Mouse (Mus musculus) adrenal gland, postnatal 10 days (tissue): ENCODE results near the gene Ppp1cc. TPM values are rescaled to one million over a fixed set of nuclear protein-coding genes. Genes with fewer than 3 reads are reported as not detected.
A peak's percentile ranks its signal among the peaks of the same experiment; 100 is the strongest.
"Not testable (repeated sequence)": the region's sequence is repeated elsewhere in the genome, so short reads cannot be mapped to it uniquely, and the experiment has no call there.

Experiments
- DNase-seq: peaks from one replicate; pipeline ENCODE4 v3.0.0; 2021; ENCODE audit warnings: mixed read lengths
- total RNA-seq, 2 experiments: library from RNA; stranded (reverse); gene quantifications; 2 replicates each; pipeline ENCODE4 v1.2.3; 2021

The Ppp1cc gene
- total RNA-seq, 2 experiments from 2014 or later, result 149 to 173 TPM

GRCm38 (mm10) chr5:122165233-122165915 lies 7.3 kb downstream of the Ppp1cc start:
- DNase-seq, result no peak

GRCm38 (mm10) chr5:122166636-122167161 lies 8.6 kb downstream of the Ppp1cc start:
- no peak for DNase-seq

GRCm38 (mm10) chr5:122168344-122169069 lies 10.4 kb downstream of the Ppp1cc start:
- DNase-seq, result no peak

GRCm38 (mm10) chr5:122171058-122171457 lies 13.0 kb downstream of the Ppp1cc start:
- no peak for DNase-seq

GRCm38 (mm10) chr5:122175402-122175801 lies 17.3 kb downstream of the Ppp1cc start:
- DNase-seq, result no peak

- DNase-seq, result no peak
These were observed 17.9 kb downstream of the Ppp1cc start for GRCm38 (mm10) chr5:122175961-122176360.

GRCm38 (mm10) chr5:122176398-122176797 lies 18.3 kb downstream of the Ppp1cc start:
- peak; percentile 76 for DNase-seq

GRCm38 (mm10) chr5:122179665-122180064 lies 21.6 kb downstream of the Ppp1cc start:
- no peak for DNase-seq

GRCm38 (mm10) chr5:122184283-122184806 lies 26.3 kb downstream of the Ppp1cc start:
- no peak for DNase-seq

- DNase-seq, result not testable (repeated sequence)
These were observed 26.8 kb downstream of the Ppp1cc start for GRCm38 (mm10) chr5:122184858-122185257.

- no peak for DNase-seq
These were observed 31.0 kb downstream of the Ppp1cc start for GRCm38 (mm10) chr5:122189115-122189514.

GRCm38 (mm10) chr5:122190465-122190864 lies 32.4 kb downstream of the Ppp1cc start:
- no peak for DNase-seq

- no peak for DNase-seq
These were observed 33.4 kb downstream of the Ppp1cc start for GRCm38 (mm10) chr5:122191269-122192063.

- no peak for DNase-seq
These were observed 34.3 kb downstream of the Ppp1cc start for GRCm38 (mm10) chr5:122192347-122192746.

GRCm38 (mm10) chr5:122200872-122201271 lies 42.8 kb downstream of the Ppp1cc start:
- no peak for DNase-seq

- no peak for DNase-seq
These were observed 43.8 kb downstream of the Ppp1cc start for GRCm38 (mm10) chr5:122201904-122202303.

- DNase-seq, result no peak
These were observed 46.1 kb downstream of the Ppp1cc start for GRCm38 (mm10) chr5:122204180-122204579.

GRCm38 (mm10) chr5:122206475-122206874 lies 48.4 kb downstream of the Ppp1cc start, which contains the start of gene Hvcn1:
Hvcn1 (plus strand) TSS chr5:122206804.
- no peak for DNase-seq

- no peak for DNase-seq
These were observed 50.8 kb downstream of the Ppp1cc start for GRCm38 (mm10) chr5:122208909-122209308.

- DNase-seq, result peak; percentile 50
These were observed 51.7 kb downstream of the Ppp1cc start for GRCm38 (mm10) chr5:122209591-122210368.

- DNase-seq, result no peak
These were observed 52.8 kb downstream of the Ppp1cc start for GRCm38 (mm10) chr5:122210890-122211289.
